Mouse (Mus musculus) kidney, postnatal 4 days (tissue): Measurements from ENCODE around the gene Zdhhc3.

Source experiments
- DNase-seq, 2 experiments: peaks; one replicate each; pipeline ENCODE4 v3.0.0; 2021; ENCODE audit warnings: mixed read lengths in 2 of 2

The Zdhhc3 gene

DNA sequence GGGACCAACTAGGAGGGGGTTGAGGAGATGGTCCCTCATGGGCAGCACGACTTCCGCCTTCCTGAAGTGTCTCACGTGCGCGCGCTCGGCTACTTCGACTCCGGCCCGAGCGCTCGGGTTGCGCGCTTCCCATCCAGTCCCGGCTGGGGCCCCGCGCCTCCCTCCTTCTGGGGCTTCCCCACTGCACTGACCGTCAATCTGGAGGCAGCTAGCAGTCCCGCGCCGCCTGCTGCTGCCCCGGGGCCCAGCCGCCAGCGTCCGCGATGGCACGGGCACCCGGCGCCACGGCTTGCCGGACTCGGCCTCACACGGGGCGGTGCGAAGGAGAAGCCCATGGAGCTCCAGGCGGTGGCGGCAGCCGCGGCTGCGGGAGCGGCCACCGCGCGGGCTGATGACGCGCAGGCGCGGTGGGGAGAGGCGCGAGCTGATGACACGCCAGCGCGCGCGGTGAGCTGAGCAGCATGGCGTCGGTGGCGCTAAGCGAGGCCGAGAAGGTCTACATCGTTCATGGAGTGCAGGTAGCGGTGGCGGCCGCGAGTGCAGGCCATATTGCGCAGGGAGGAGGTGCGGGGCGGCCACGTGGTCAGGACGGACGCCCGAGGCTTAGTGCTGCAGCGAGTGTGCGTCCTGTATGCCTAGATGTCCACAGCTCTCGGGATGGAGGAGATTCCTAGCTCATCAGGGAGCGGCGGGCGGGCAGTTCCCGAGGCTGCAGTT lies at the start of gene Zdhhc3, which contains the start of gene Exosc7:
TSS of gene Zdhhc3 (minus strand) at position 401 of the 717 bp plus-strand sequence.
TSS of gene Exosc7 (plus strand) at position 411 of the 717 bp plus-strand sequence.
- peak; percentile 90 to 94 for DNase-seq

DNA sequence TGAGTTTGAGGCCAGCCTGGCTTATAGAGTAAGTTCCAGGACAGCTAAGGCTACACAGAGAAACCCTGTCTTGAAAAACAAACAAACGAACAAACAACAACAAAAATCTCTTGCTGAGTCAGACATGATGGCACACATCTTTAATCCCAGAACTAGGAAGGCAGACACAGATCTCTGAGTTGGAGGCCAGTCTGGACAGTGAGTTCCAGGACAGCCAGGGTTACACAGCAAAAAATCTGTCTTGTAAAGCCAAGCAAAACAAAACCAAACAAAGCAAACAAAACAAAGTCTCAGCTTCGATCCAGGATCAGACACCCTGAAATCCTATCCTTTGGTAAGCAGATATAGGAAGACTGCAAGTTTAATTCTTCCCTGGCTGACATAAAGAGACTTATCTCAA lies 48.8 kb upstream of the Zdhhc3 start:
- DNase-seq: no peak

DNA sequence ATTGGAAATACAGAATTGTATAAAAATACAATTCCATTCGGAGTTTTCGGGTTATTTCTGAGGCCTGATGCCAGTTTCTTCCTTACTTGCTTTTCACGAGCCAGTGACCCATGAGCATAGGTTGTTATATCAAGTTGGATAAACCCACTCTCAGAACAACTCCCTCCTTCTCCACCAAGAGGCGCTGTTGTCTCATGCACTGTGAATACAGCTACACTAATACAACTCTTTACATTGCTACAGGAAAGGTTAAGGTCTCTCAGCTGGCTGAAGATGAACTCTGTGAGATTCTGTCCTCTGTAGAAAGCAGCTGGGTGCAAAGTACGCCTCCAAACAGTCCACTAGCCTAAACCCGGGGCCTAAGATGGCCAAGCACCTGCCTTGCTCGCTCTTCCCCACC lies 46.3 kb upstream of the Zdhhc3 start:
- peak; percentile 87 to 88 for DNase-seq

DNA sequence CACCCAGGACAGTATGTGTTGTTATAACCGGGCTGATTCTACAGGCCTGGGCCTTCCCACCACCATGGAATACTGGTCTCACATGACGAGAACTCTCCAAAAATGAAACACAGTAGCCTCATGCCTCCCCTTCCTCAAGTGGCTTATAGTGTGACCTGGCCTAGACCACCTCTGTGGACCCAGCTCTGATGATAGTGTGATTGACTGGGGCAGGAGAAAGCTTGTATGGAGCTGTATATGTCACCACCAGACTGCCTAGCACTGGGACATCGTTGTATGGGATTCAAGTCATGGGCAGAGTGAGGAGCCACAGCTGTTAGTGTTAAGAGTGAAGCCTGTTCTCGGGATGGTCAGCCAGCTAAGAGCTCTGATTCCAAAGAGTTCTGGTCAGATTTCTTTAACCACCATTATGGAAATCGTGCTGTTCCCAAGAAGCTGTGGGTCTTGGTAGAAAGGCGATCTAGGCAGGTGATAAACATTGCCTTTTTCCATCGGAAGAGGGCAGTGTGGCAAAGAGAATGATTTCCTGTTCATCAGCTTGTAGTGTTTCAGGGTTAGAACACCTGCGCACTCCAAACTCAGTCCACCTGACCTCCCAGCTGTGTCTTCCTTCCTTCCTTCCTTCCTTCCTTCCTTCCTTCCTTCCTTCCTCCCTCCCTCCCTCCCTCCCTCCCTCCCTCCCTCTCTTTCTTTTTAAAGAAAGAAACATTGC lies 45.3 kb upstream of the Zdhhc3 start:
- peak in 1 of 2 experiments; percentile 34 for DNase-seq

DNA sequence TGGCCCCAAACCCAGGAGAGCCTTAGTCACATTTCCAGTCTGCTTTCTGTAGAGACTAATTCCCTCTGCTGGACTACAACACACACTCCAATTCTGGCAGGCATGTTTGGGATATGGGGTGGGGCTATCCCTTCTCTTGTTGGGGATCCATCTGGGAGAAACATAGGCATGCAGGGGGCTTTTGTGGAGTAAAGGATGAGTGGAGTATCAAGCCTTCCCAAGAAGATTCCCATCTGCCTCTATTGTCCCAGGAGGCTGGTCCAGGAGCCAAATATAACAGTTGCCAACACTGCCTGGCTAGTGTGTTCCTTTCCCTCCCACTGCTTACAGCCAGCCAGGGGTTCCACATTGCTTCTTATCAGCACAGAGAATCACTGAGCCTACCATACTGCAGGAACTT lies 44.7 kb upstream of the Zdhhc3 start:
- DNase-seq: no peak

DNA sequence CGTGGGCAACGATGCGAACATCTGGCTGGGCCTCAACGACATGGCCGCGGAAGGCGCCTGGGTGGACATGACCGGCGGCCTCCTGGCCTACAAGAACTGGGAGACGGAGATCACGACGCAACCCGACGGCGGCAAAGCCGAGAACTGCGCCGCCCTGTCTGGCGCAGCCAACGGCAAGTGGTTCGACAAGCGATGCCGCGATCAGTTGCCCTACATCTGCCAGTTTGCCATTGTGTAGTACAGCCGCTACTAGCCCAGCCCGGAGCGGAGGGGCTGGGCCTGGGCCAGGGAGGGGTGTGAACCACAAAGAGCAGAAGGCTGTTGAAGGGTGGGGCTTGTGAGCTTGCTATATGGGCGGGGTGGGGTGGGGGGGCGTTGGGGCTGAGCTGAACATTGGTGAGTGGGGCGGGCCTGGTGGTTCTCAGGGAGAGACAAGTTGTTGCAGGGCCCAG lies 43.9 kb upstream of the Zdhhc3 start:
- DNase-seq: peak; percentile 76 to 84

DNA sequence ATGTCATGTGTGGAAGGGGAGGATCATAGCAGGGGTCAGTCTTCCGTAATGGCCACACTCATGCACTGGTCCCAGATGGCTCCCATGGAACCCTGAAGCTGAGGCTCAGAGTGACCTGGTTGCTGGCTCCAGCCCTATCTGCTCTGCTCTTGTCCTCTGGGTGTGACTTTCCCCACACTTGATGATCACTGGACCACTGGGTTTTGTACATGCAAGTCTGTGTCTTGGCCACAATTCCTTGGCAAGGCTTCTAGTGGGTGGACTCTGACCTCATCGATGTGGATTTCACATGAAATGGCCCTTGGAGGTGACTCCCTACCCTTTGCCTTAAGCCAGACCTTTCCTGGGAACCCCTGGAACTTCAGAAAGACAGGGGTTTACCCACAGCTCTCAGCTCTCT lies 40.1 kb upstream of the Zdhhc3 start:
- DNase-seq: no peak

DNA sequence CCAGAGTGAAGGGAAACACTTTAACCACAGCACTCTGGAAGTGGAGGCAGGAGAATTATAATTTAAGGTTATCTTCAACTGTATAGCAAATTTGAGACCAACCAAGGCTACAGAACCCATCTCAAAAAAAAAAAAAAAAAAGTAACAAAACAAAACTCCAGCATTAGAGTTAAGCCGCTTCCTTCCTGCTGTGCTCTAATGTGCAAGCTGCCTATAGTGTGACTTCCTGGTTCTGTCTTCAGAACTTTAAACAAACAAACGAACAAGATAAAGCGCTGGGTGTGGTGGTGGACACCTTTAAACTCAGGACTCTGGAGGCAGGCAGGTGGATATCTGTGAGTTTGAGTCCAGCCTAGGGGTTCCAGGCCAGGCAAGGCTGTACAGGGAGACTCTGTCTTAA lies 39.0 kb upstream of the Zdhhc3 start:
- DNase-seq: no peak

DNA sequence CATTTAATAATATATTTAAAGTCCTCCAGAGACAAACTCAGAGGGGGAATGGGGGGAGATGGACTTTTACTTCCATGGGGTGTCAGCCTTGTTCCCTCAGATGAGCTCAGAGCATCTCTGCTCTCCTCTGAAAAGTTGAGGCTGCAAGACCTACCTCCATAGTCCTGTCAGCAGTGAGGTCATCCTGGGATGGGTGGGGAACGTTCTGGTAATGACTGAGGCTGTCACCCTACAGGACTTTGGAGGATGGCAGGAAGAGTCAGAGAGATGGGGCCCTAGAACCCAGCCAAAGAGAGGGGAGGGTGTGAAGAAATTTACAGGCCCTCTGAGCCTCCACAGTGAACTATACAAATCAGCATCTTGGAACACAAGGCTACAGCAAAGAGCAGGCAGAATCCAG lies 38.6 kb upstream of the Zdhhc3 start:
- DNase-seq: no peak

DNA sequence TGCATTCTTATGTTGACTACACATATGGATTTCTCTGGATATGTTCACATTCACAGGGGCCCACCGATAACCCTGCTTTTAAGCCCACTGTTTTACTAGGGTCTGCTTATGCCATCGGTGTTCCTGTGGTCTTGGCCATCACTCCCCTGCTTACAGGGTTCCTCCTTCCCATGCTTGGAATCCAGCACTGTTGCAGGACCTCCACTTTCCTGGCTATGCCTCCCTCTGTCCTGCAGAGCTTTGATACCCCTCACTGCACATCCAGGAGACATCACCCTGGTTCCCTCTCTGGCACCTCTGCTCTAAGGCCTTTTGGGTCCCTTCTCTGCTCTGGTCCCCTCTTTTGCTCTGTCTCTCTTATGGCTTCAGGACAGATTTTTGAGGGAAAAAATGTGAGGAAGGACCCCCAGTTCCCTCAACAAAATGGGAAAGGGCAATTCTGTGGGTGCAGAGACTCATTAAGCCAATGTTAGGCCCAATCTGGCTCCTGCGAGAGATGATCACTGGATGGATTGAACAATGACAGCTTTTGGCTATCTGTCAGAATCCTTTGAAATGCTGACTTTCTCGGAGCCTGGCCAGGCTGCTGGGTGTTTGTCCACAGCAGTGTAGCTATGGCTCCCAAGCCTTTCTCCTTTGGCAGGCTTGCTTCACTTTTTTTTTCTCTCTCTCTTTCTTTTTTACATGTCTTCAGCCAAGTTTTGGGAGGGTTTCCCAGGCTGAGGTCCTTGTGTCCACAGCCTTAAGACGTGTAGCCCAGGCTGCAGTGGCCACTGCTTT lies 37.4 kb upstream of the Zdhhc3 start, which contains the start of gene Clec3b:
TSS of gene Clec3b (plus strand) at position 706 of the 780 bp plus-strand sequence.
- DNase-seq: peak; percentile 49 to 66

DNA sequence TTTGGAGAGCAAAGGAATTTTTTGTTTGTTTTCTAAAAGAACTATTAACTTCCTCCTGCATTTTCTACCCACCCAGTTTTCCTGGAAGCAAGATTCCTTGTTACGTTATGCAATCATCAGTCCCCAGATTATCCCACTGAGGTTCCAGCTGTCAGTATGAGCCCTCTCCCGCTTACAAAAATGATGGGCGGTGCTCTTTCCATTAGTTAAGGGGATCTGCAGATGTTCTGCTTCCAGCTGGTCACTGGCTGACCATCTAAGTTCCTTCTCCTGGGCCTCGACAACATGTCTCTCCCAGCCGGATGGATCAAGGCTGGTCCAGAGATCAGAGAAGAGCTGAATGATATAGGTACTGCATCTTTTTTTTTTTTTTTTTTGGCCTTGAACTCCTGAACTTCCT lies 35.4 kb upstream of the Zdhhc3 start:
- peak in 1 of 2 experiments; percentile 24 for DNase-seq

DNA sequence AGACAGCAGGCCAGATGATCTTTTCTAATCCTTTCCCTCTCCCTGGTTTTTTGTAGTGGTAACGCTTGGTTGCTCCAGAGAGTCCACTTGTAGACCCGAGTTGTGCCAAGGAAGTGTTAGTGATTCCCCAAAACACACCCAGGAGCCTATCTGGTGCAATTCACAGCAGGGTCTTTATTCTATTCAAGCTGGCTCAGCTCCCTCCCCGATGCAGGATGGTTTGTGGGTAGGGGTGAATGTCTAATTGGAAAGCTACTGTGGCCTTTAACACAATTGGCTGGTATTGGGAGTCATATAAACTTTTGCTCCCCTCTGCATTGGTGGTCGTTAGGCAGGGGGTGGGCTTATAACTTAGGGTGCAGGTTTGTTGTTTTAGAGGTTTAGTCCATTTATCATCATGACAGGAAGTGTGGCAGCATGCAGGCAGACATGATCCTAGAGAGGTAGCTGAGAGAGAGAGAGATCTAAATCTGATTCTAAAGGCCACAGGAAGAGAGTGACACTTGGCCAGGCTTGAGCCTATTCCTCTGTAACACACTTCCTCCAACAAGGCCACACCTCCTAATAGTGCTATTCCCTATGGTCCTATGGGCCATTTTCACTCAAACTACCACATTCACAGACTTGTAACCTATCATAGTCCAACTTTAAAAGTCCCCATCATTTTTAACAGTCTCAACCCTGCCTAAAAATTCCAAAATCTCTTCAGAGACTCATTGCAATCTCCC lies 27.0 kb upstream of the Zdhhc3 start:
- no peak for DNase-seq

DNA sequence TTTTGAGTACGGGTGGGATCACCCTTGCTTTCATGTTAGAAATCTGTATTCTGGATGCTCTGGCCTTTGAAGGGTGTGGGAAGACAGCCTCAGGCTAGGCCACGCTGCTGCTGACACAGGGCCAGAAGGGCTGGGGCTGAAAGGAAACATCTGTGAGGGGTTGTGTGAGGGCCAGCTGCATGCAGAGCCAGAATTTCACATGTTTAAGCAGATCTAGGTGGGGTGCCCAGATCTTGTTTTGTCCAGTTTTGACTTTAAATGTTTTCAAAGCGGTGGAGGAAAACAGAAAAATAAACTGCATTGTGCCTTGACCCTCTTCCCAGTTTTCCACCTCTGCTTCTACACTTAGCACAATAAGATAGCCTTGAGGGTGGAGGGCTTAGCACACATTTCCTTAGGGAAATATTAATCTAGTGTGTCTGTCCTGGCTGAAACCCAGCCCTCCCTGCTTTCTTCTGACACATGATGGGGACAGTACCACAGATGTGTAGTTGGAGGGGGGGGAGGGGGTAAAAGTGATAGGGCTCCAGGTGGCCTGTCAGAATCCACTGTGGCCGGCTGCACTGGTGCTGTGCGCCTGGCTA lies 26.0 kb upstream of the Zdhhc3 start:
- peak; percentile 78 to 83 for DNase-seq

DNA sequence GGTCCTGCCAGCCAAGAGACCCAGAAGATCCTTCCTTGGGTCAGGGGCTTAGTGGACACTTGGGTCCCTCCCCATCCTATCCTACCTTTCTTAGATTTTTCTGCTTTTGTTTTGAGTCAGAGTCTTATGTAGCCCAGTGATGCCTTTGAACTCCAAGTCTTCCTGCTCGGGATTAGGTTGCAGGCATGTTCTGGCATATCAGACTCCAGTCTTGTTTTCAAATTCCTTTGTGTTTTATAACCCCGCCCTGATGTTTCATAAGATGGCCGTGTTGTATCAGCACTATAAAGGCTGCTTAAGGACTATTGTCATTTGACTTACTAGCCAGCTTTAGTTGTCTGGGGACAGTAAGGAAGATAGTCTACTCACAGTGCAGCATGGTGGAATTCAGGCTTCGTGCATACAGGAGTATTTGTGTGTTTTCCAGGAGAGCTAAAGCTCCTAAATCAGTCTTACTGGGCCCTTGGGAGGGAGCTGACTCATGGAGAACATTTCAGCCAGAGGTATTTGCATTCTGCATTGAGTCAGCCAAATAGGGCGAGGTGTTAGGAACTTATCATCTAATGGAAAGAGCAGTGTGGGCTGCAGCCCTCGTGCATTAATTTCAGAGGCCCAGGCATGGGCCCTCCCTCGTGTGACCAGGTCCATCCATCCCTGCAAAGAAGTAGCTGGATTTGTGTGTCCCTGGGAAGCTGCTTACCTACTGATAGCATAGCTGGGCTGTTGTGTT lies 24.1 kb upstream of the Zdhhc3 start:
- DNase-seq: no peak

DNA sequence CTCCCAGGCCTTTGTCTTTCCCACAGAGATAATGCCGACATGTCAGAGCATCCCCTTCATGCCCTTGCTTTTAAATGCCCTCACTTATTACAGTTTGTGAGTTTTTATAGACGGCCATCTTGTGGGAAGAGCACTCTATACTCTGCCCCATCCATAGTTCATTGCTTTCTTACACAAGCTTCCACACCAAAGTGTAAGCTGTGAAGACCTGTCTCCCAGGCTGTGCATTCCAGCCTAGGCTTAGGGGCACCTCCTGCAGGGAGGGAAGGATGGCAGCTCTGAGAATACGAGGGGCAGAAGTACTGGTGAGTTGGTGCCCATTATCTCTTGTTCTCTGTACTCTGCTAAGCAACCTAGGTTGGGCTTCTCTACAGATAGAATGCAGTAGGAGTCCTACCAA lies 20.0 kb upstream of the Zdhhc3 start:
- no peak for DNase-seq

DNA sequence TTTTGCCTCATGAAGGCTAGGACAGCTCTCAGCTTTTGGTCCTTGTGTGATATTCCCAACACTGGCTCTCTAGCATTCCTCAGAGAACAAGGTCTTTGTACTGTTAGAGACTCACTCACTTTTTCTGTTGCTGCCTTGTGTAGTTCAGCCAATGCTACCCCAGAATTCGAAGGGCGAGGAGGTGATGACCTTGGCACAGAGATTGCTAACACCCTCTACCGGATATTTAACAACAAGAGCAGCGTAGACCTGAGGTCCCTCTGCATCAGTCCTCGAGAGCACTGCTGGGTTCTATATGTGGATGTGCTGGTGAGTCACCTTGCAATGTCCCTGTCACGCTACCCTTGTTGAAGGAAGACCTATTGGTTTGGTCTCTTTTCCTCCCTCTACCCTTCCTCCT lies 14.7 kb upstream of the Zdhhc3 start:
- DNase-seq: no peak

DNA sequence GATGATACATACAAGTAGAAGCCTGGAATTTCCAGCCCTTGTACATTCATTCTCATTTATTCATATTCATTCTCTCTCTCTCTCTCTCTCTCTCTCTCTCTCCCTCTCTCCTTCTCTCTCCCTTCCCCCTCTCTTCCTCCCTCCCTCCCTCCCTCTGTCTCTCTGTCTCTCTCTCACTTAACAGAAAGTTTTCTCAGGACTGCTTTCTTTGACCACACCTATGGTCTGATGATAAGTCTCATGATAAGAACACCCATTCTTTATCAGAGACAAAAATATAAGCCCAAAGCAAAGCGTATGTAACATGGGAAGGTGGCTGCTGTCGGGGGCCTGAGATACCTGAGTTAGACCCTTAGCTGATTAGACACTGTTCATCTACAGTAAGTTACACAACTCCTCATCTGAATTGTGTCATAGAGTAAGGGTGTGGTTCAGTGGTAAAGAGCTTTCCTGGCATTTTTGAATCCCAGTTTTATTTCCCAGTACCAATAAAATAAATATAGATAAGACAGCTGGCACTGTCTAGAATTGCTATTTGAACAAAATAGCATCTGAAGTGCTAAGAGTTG lies 11.5 kb upstream of the Zdhhc3 start:
- DNase-seq: no peak

DNA sequence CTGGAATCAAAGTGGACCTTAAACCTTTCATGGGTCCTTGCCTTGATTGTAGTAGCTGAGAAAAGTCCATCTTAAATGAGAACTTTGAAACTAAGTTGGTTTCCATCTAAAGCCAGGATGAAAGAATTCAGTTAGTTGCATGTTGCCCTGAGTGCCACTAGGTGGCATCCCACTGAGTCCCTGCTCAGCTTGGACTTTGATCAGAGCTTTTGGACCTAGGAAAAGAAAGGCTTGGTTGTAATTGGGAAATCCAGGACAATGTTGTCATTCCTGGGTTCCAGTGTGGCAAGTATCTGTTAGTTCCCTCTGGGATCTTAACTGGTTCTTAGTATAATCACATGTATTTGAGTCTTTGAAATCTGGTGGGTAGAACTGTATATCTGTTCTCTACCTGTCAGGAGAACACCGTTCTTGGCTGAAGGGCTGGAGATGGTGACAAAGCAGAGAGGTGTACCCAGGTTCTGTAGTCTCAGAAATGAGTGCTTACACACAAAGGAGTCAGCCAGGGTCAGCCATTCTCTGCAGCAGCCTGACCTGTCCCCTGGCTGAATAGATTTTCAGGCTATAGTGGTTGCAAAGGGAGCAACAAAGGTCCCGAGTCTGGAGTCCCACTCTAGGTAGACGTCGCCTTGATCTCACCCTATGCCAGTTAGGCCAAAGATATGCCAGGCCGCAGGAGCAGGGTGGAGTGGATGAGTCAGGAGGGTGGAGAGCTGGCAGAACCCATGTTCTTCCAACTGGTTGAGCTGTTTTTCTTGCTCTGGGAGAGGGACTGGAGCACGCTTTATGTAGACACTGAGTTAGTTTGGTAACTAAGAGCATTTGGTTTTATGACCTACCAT lies 10.8 kb upstream of the Zdhhc3 start:
- peak in 1 of 2 experiments; percentile 35 for DNase-seq

DNA sequence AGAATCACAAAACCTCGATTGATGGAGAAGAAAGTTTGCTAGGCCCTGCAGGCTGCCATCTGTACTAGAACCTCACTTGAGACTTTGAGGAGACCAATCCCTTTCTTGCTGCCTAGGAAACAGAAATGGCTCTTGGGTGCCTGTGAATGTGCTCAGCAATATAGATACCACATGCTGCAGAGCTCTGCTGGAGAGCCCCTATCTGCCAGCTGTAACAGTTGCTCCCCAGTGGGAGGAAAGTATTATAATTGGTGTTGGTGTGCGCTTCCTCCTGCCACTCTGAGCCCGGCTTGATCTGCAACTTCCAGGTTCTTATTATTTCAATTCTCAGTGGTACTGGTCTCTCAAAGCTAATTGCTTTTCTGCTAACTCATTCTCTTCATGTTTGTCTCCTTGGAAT lies 10.0 kb upstream of the Zdhhc3 start:
- no peak for DNase-seq

DNA sequence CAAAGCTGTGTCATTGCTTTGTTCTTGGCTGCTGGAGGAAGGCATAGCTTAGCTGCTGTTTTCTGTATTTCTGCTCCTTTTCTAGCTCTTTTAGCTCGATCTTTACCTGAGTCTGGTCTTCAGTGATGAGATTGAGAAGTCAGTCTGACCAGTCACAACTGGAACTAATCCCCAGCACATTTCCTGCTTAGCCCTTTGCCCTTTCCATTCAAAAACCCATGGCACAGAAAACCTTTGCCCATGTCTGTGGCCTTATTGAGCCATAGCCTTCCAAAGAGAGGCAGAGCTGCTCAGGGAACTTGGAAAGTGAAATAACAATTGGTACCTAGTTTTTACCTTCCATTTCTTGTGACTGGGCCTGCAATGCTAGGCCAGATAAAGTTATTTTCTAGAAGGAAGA lies 2.6 kb upstream of the Zdhhc3 start:
- DNase-seq: no peak
